Mouse (Mus musculus): ENCODE measurements around the gene Nt5c3. TPM values are rescaled to one million over a fixed set of nuclear protein-coding genes. Genes with fewer than 3 reads are reported as not detected.
"Not testable (repeated sequence)": the region's sequence is repeated elsewhere in the genome, so short reads cannot be mapped to it uniquely, and the experiment has no call there.

The Nt5c3 gene
- total RNA-seq, 2 experiments from 2014 or later = 280 to 463 TPM

- no peak for ATAC-seq (replicated peaks; ENCODE audit: low FRiP score, poor library complexity, severe bottlenecking)
Measured at GRCm38 (mm10) chr6:56905486-56905885, 18.2 kb downstream of the Nt5c3 start.

- ATAC-seq (replicated peaks; ENCODE audit: low FRiP score, poor library complexity, severe bottlenecking) = 0 out of 2 replicates have a peak, but pooled peaks have one; percentile 2
Measured at GRCm38 (mm10) chr6:56904982-56905381, 18.8 kb downstream of the Nt5c3 start.

- ATAC-seq (replicated peaks; ENCODE audit: low FRiP score, poor library complexity, severe bottlenecking) = no peak
Measured at GRCm38 (mm10) chr6:56904330-56904729, 19.4 kb downstream of the Nt5c3 start.

GRCm38 (mm10) chr6:56903831-56904230, 19.9 kb downstream of the Nt5c3 start:
- ATAC-seq (replicated peaks; ENCODE audit: low FRiP score, poor library complexity, severe bottlenecking) = no peak

GRCm38 (mm10) chr6:56902606-56903520, 20.9 kb downstream of the Nt5c3 start:
- ATAC-seq (replicated peaks; ENCODE audit: low FRiP score, poor library complexity, severe bottlenecking) = peak; percentile 63

- peak; percentile 56 for ATAC-seq (replicated peaks; ENCODE audit: low FRiP score, poor library complexity, severe bottlenecking)
Measured at GRCm38 (mm10) chr6:56901824-56902386, 21.8 kb downstream of the Nt5c3 start.

GRCm38 (mm10) chr6:56901336-56901735, 22.4 kb downstream of the Nt5c3 start:
- 0 out of 2 replicates have a peak, but pooled peaks have one; percentile 23 for ATAC-seq (replicated peaks; ENCODE audit: low FRiP score, poor library complexity, severe bottlenecking)

GRCm38 (mm10) chr6:56899601-56900000, 24.1 kb downstream of the Nt5c3 start:
- ATAC-seq (replicated peaks; ENCODE audit: low FRiP score, poor library complexity, severe bottlenecking) = no peak

GRCm38 (mm10) chr6:56890762-56891161, 33.0 kb downstream of the Nt5c3 start:
- ATAC-seq (replicated peaks; ENCODE audit: low FRiP score, poor library complexity, severe bottlenecking) = no peak

GRCm38 (mm10) chr6:56888561-56888960, 35.2 kb downstream of the Nt5c3 start:
- ATAC-seq (replicated peaks; ENCODE audit: low FRiP score, poor library complexity, severe bottlenecking) = no peak

- peak; percentile 37; the same call in 1 of the 2 replicates for ATAC-seq (replicated peaks; ENCODE audit: low FRiP score, poor library complexity, severe bottlenecking)
Measured at GRCm38 (mm10) chr6:56879352-56879955, 44.3 kb downstream of the Nt5c3 start.

GRCm38 (mm10) chr6:56877985-56878384, 45.7 kb downstream of the Nt5c3 start:
- ATAC-seq (replicated peaks; ENCODE audit: low FRiP score, poor library complexity, severe bottlenecking) = no peak

- 0 out of 2 replicates have a peak, but pooled peaks have one; percentile 37 for ATAC-seq (replicated peaks; ENCODE audit: low FRiP score, poor library complexity, severe bottlenecking)
Measured at GRCm38 (mm10) chr6:56876870-56877269, 46.9 kb downstream of the Nt5c3 start.

GRCm38 (mm10) chr6:56870027-56870426, 53.7 kb downstream of the Nt5c3 start:
- ATAC-seq (replicated peaks; ENCODE audit: low FRiP score, poor library complexity, severe bottlenecking) = no peak

- peak; percentile 66; the same call in 1 of the 2 replicates for ATAC-seq (replicated peaks; ENCODE audit: low FRiP score, poor library complexity, severe bottlenecking)
Measured at GRCm38 (mm10) chr6:56868565-56868964, 55.2 kb downstream of the Nt5c3 start.

GRCm38 (mm10) chr6:56866899-56867298, 56.8 kb downstream of the Nt5c3 start:
- not testable (repeated sequence) for ATAC-seq (replicated peaks; ENCODE audit: low FRiP score, poor library complexity, severe bottlenecking)

- 0 out of 2 replicates have a peak, but pooled peaks have one; percentile 19 for ATAC-seq (replicated peaks; ENCODE audit: low FRiP score, poor library complexity, severe bottlenecking)
Measured at GRCm38 (mm10) chr6:56860205-56860848, 63.4 kb downstream of the Nt5c3 start.

GRCm38 (mm10) chr6:56856748-56857147, 67.0 kb downstream of the Nt5c3 start:
- no peak for ATAC-seq (replicated peaks; ENCODE audit: low FRiP score, poor library complexity, severe bottlenecking)

- no peak for ATAC-seq (replicated peaks; ENCODE audit: low FRiP score, poor library complexity, severe bottlenecking)
Measured at GRCm38 (mm10) chr6:56854803-56855202, 68.9 kb downstream of the Nt5c3 start.

GRCm38 (mm10) chr6:56850315-56850714, 73.4 kb downstream of the Nt5c3 start:
- ATAC-seq (replicated peaks; ENCODE audit: low FRiP score, poor library complexity, severe bottlenecking) = peak; percentile 68
